Mouse (Mus musculus) CH12.LX (cell line): ENCODE measurements around the gene Pik3r1. TPM values are rescaled to one million over a fixed set of nuclear protein-coding genes. Genes with fewer than 3 reads are reported as not detected.

Experiments used
- DNase-seq: peaks from one replicate; pipeline ENCODE4 v3.0.0-alpha.2; 2013; ENCODE audit errors: extremely low read depth
- H3K27ac ChIP-seq: 2 replicates; pipeline ENCODE4 v1.5.1; 2012; ENCODE audit warnings: low read depth, mild to moderate bottlenecking, control low read depth, moderate library complexity; ENCODE audit not compliant: insufficient read depth
- H3K27me3 ChIP-seq: replicated peaks from 2 replicates; pipeline ENCODE3; 2012; ENCODE audit warnings: inconsistent platforms
- H3K36me3 ChIP-seq, 2 experiments: replicated peaks in 1 of 2; 2 replicates each; pipeline versions ENCODE3 to v1.6.1; 2012; ENCODE audit warnings: inconsistent platforms in 1 of 2, low read length in 1 of 2, mild to moderate bottlenecking in 1 of 2, mixed read lengths in 1 of 2, moderate library complexity in 1 of 2; ENCODE audit not compliant: control insufficient read depth in 1 of 2, insufficient read depth in 1 of 2
- H3K4me1 ChIP-seq, 2 experiments: 2 replicates each; pipeline ENCODE4 v1.6.1; 2012; ENCODE audit warnings: inconsistent platforms in 1 of 2, moderate library complexity in 1 of 2; ENCODE audit not compliant: insufficient read depth in 2 of 2, control insufficient read depth in 1 of 2
- H3K4me2 ChIP-seq: 2 replicates; pipeline ENCODE4 v1.6.1; 2012; ENCODE audit warnings: low read depth, mild to moderate bottlenecking, control low read depth; ENCODE audit not compliant: poor library complexity, insufficient read depth, severe bottlenecking
- H3K4me3 ChIP-seq, 3 experiments: fragments of 150-350 bp in 1 of 3; sonication (generic) in 1 of 3; replicated peaks in 1 of 3; 2 replicates each; pipeline versions ENCODE3 to v1.5.1; 2011 to 2012; ENCODE audit warnings: low read depth in 2 of 3, low read length in 2 of 3, mild to moderate bottlenecking in 2 of 3, moderate library complexity in 2 of 3, control low read depth in 1 of 3, improper control_type of control experiment in 1 of 3, inconsistent platforms in 1 of 3, mixed read lengths in 1 of 3; ENCODE audit not compliant: poor library complexity in 1 of 3
- H3K79me2 ChIP-seq: replicated peaks from 2 replicates; pipeline ENCODE4 v1.6.1; 2012; ENCODE audit warnings: mild to moderate bottlenecking, moderate library complexity; ENCODE audit not compliant: control insufficient read depth, poor library complexity, insufficient read depth, severe bottlenecking; ENCODE audit errors: extremely low read depth
- H3K9ac ChIP-seq: 2 replicates; pipeline ENCODE4 v1.6.1; 2012; ENCODE audit warnings: low read depth, mild to moderate bottlenecking, control low read depth, moderate library complexity; ENCODE audit not compliant: insufficient read depth
- H3K9me3 ChIP-seq: replicated peaks from 2 replicates; pipeline ENCODE3; 2012; ENCODE audit warnings: low read length, inconsistent platforms, mixed read lengths
- CHD2 ChIP-seq: IDR thresholded peaks from 2 replicates; pipeline ENCODE4 v1.6.1; 2011; ENCODE audit warnings: low read length, improper control_type of control experiment
- CTCF ChIP-seq, 2 experiments: IDR thresholded peaks in 1 of 2; conservative IDR thresholded peaks in 1 of 2; 2 replicates each; pipeline ENCODE4 v1.5.1; 2011 to 2012; ENCODE audit warnings: low read depth in 2 of 2, low read length in 2 of 2, improper control_type of control experiment in 1 of 2, inconsistent platforms in 1 of 2, mild to moderate bottlenecking in 1 of 2, moderate library complexity in 1 of 2
- E2F4 ChIP-seq: IDR thresholded peaks from 2 replicates; pipeline ENCODE4 v1.6.1; 2011; ENCODE audit warnings: low read depth, low read length, improper control_type of control experiment; ENCODE audit not compliant: insufficient replicate concordance
- ETS1 ChIP-seq: conservative IDR thresholded peaks from 2 replicates; pipeline ENCODE4 v1.6.1; 2012; ENCODE audit warnings: low read depth, mild to moderate bottlenecking, inconsistent platforms, low read length, improper control_type of control experiment, moderate library complexity
- GABPA ChIP-seq: IDR thresholded peaks from 2 replicates; pipeline ENCODE4 v1.6.1; 2012; ENCODE audit warnings: low read depth, low read length, improper control_type of control experiment, inconsistent platforms; ENCODE audit not compliant: insufficient replicate concordance
- IRF4 ChIP-seq: IDR thresholded peaks from 2 replicates; pipeline ENCODE4 v1.6.1; 2014; ENCODE audit warnings: low read depth, mild to moderate bottlenecking, inconsistent platforms, low read length, improper control_type of control experiment
- JUND ChIP-seq: conservative IDR thresholded peaks from 2 replicates; pipeline ENCODE4 v1.6.1; 2011; ENCODE audit warnings: low read depth, low read length, improper control_type of control experiment
- MAX ChIP-seq: IDR thresholded peaks from 2 replicates; pipeline ENCODE4 v1.6.1; 2011; ENCODE audit warnings: low read length, improper control_type of control experiment
- MAZ ChIP-seq: IDR thresholded peaks from 2 replicates; pipeline ENCODE4 v1.6.1; 2012; ENCODE audit warnings: low read depth, mild to moderate bottlenecking, inconsistent platforms, low read length, improper control_type of control experiment, moderate library complexity
- MEF2A ChIP-seq: IDR thresholded peaks from 2 replicates; pipeline ENCODE4 v1.6.1; 2014; ENCODE audit warnings: low read depth, mild to moderate bottlenecking, inconsistent platforms, low read length, improper control_type of control experiment, borderline replicate concordance
- MXI1 ChIP-seq: IDR thresholded peaks from 2 replicates; pipeline ENCODE4 v1.6.1; 2011; ENCODE audit warnings: mild to moderate bottlenecking, low read depth, low read length, improper control_type of control experiment
- NRF1 ChIP-seq: IDR thresholded peaks from 2 replicates; pipeline ENCODE4 v1.6.1; 2014; ENCODE audit warnings: low read depth, mild to moderate bottlenecking, inconsistent platforms, low read length, improper control_type of control experiment, moderate library complexity
- POLR2A ChIP-seq: IDR thresholded peaks from 2 replicates; pipeline ENCODE4 v1.6.1; 2011; ENCODE audit warnings: low read depth, mild to moderate bottlenecking, improper control_type of control experiment, low read length
- POLR2AphosphoS2 ChIP-seq: IDR thresholded peaks from 2 replicates; pipeline ENCODE4 v1.6.1; 2011; ENCODE audit warnings: low read depth, low read length, improper control_type of control experiment
- RAD21 ChIP-seq: IDR thresholded peaks from 2 replicates; pipeline ENCODE4 v1.6.1; 2011; ENCODE audit warnings: low read depth, mild to moderate bottlenecking, low read length, improper control_type of control experiment, moderate library complexity
- SIN3A ChIP-seq: IDR thresholded peaks from 2 replicates; pipeline ENCODE4 v1.6.1; 2012; ENCODE audit warnings: low read length, improper control_type of control experiment, inconsistent platforms
- SMC3 ChIP-seq: IDR thresholded peaks from 2 replicates; pipeline ENCODE4 v1.6.1; 2011; ENCODE audit warnings: low read depth, low read length, improper control_type of control experiment
- TBP ChIP-seq: conservative IDR thresholded peaks from 2 replicates; pipeline ENCODE4 v1.6.1; 2011; ENCODE audit warnings: low read depth, low read length, improper control_type of control experiment
- UBTF ChIP-seq: IDR thresholded peaks from 2 replicates; pipeline ENCODE4 v1.6.1; 2012; ENCODE audit warnings: low read depth, mild to moderate bottlenecking, inconsistent platforms, low read length, improper control_type of control experiment, moderate library complexity
- USF1 ChIP-seq: IDR thresholded peaks from 2 replicates; pipeline ENCODE4 v1.6.1; 2014; ENCODE audit warnings: low read depth, mild to moderate bottlenecking, inconsistent platforms, low read length, improper control_type of control experiment
- ZNF384 ChIP-seq: IDR thresholded peaks from 2 replicates; pipeline ENCODE4 v1.6.1; 2012; ENCODE audit warnings: low read depth, low read length, improper control_type of control experiment, inconsistent platforms
- dilution Hi-C: fragments of 300-500 bp; cut with MboI; formaldehyde crosslinking; loops from 2 replicates; pipeline ENCODE4 v1.14.3; 2020; ENCODE audit warnings: low sequenced_read_pairs; ENCODE audit not compliant: extremely low pct_unique_long_range_greater_than_20kb, extremely low pct_ligation_motif_present
- in situ Hi-C: fragments of 300-500 bp; cut with MboI; formaldehyde crosslinking; loops from 3 replicates; pipeline ENCODE4 v1.14.3; 2019; ENCODE audit warnings: low sequenced_read_pairs, low pct_ligation_motif_present, low pct_unique_long_range_greater_than_20kb, mixed read lengths
- polyA plus RNA-seq: library from polyadenylated mRNA; unstranded; fragments of >175 nt; gene quantifications from 2 replicates; pipeline ENCODE4 v1.2.1, GENCODE M21; 2012; ENCODE audit warnings: low read depth; ENCODE audit not compliant: insufficient read length
- total RNA-seq, 2 experiments: library from RNA; depleted of rRNA; stranded (reverse); fragments of 300-350 nt in 1 of 2; fragments of >200 nt in 1 of 2; gene quantifications; 2 replicates each; pipeline ENCODE4 v1.2.3; 2012 to 2014

Gene Pik3r1
- total and polyA plus RNA-seq, 3 experiments, result 17.5 to 21.0 (median 19.3) TPM

- in situ Hi-C loops (loop anchor here (25.0 kb wide), 1 partner anchor 826 kb away; no protein-coding TSS in a partner anchor), dilution Hi-C loops (no loop called here)
- Histone ChIP-seq H3K27ac (no peak overlapping the region), H3K4me2 (no peak overlapping the region), H3K79me2 (no peaks in the 10 kb centered on the region; the same call in none of the 2 replicates), H3K9me3 (no peaks in the 10 kb centered on the region), H3K27me3 (no peaks in the 10 kb centered on the region), H3K4me3 (no peak overlapping the region), H3K9ac (no peak overlapping the region), H3K4me1 (peaks cover 0 to under 1% of the 10 kb centered on the region in 2 experiments; a peak in 1 of 4 replicates), H3K36me3 (peaks cover 5 to 32% of the 10 kb centered on the region in 2 experiments)
- TF ChIP-seq POLR2AphosphoS2, result no peak
- TF ChIP-seq IRF4, result no peak
- TF ChIP-seq GABPA, result no peak
- TF ChIP-seq CHD2, result no peak
- no peak for DNase-seq
Observed at GRCm38 (mm10) chr13:101712720-101713428, 55.1 kb downstream of the Pik3r1 start.

GRCm38 (mm10) chr13:101712099-101712498 lies 55.9 kb downstream of the Pik3r1 start:
- H3K79me2 ChIP-seq, result no peaks in the 10 kb centered on the region; the same call in none of the 2 replicates
- no peak overlapping the region for H3K27ac ChIP-seq
- no peak overlapping the region for H3K4me2 ChIP-seq
- H3K9ac ChIP-seq, result no peak overlapping the region
- no peaks in the 10 kb centered on the region for H3K9me3 ChIP-seq
- H3K4me3 ChIP-seq, result no peak overlapping the region
- H3K27me3 ChIP-seq, result no peaks in the 10 kb centered on the region
- peaks cover 0 to 7% of the 10 kb centered on the region in 2 experiments; a peak in 1 of 4 replicates for H3K4me1 ChIP-seq
- DNase-seq, result no peak
- dilution Hi-C loops, result no loop called here
- in situ Hi-C loops, result loop anchor here (25.0 kb wide), 1 partner anchor 825 kb away; no protein-coding TSS in a partner anchor
- no peak for TF ChIP-seq CHD2
- TF ChIP-seq IRF4, result no peak
- no peak for TF ChIP-seq USF1
- TF ChIP-seq SIN3A, result no peak
- peaks cover 5 to 32% of the 10 kb centered on the region in 2 experiments for H3K36me3 ChIP-seq

GRCm38 (mm10) chr13:101711301-101711700 lies 56.7 kb downstream of the Pik3r1 start:
- no peak overlapping the region for H3K4me2 ChIP-seq
- H3K9ac ChIP-seq, result no peak overlapping the region
- no peak for DNase-seq
- peaks cover 5 to 33% of the 10 kb centered on the region in 2 experiments for H3K36me3 ChIP-seq
- no peak overlapping the region for H3K27ac ChIP-seq
- H3K4me1 ChIP-seq, result peaks cover 2 to 15% of the 10 kb centered on the region in 2 experiments; a peak in 3 of 4 replicates
- in situ Hi-C loops (loop anchor here (25.0 kb wide), 1 partner anchor 824 kb away; no protein-coding TSS in a partner anchor), dilution Hi-C loops (no loop called here)
- H3K79me2 ChIP-seq, result no peaks in the 10 kb centered on the region; the same call in none of the 2 replicates
- no peaks in the 10 kb centered on the region for H3K27me3 ChIP-seq
- H3K9me3 ChIP-seq, result no peaks in the 10 kb centered on the region
- no peak overlapping the region for H3K4me3 ChIP-seq
- TF ChIP-seq UBTF (no peak), SMC3 (no peak), NRF1 (no peak), RAD21 (no peak), MAX (no peak), MAZ (no peak), JUND (no peak), ZNF384 (no peak), POLR2A (no peak), E2F4 (no peak), TBP (no peak), CTCF (conservative IDR thresholded peaks at IDR 0.05 in 1 of 2, IDR thresholded peaks at IDR 0.05 in 1 of 2; ENCODE audit: low read depth in 2 of 2, low read length in 2 of 2) (no peak), ETS1 (no peak), MEF2A (no peak), IRF4 (no peak), MXI1 (no peak)
